Mouse (Mus musculus): ENCODE results near the gene Ttc7b.

- TF ChIP-seq CTCF (IDR thresholded peaks at IDR 0.05; ENCODE audit: insufficient read depth, low read length) (no peak), POLR2A (IDR thresholded peaks at IDR 0.05; ENCODE audit: borderline replicate concordance, extremely low read depth, low read depth, low read length) (no peak)
Observed at GRCm38 (mm10) chr12:100369786-100370185, 150.8 kb downstream of the Ttc7b start.
